Mouse (Mus musculus) limb, embryonic 12.5 days (tissue): Measurements from ENCODE around the gene Srrm3. TPM values are rescaled to one million over a fixed set of nuclear protein-coding genes. Genes with fewer than 3 reads are reported as not detected.

Experiments used
- ATAC-seq: fragments of 200-750 bp; cut with Nextera tagmentation; 2 replicates; pipeline ENCODE4 v1.8.0; 2017; ENCODE audit warnings: low read depth, moderate TSS enrichment; ENCODE audit not compliant: insufficient number of reproducible peaks, insufficient read depth, low FRiP score, low TSS enrichment
- H3K27ac ChIP-seq: fragments of 300-500 bp; sonication (generic); 2 replicates; pipeline ENCODE4 v1.5.1; 2016; ENCODE audit warnings: mild to moderate bottlenecking, moderate library complexity
- H3K27me3 ChIP-seq: fragments of 300-500 bp; sonication (generic); 2 replicates; pipeline ENCODE4 v1.6.1; 2016; ENCODE audit warnings: mild to moderate bottlenecking, moderate library complexity
- H3K36me3 ChIP-seq: fragments of 300-500 bp; sonication (generic); 2 replicates; pipeline ENCODE4 v1.6.1; 2016; ENCODE audit warnings: mild to moderate bottlenecking, moderate library complexity
- H3K4me1 ChIP-seq: fragments of 300-500 bp; sonication (generic); replicated peaks from 2 replicates; pipeline ENCODE4 v1.6.1; 2016
- H3K4me2 ChIP-seq: fragments of 300-500 bp; sonication (generic); 2 replicates; pipeline ENCODE4 v1.6.1; 2016; ENCODE audit warnings: mild to moderate bottlenecking, moderate library complexity
- H3K4me3 ChIP-seq: fragments of 300-500 bp; sonication (generic); replicated peaks from 2 replicates; pipeline ENCODE4 v1.5.1; 2016; ENCODE audit warnings: mild to moderate bottlenecking
- H3K9ac ChIP-seq: fragments of 300-500 bp; sonication (generic); replicated peaks from 2 replicates; pipeline ENCODE4 v1.6.1; 2016; ENCODE audit warnings: mild to moderate bottlenecking, moderate library complexity
- H3K9me3 ChIP-seq: fragments of 300-500 bp; sonication (generic); 2 replicates; pipeline ENCODE4 v1.6.1; 2016; ENCODE audit warnings: mild to moderate bottlenecking, moderate library complexity
- WGBS: fragments of 180-500 bp; shearing (Covaris S2); methylation state at CpG from one replicate; pipeline ENCODE4 v1.1.7; 2016; 5-methylcytosine and 5-hydroxymethylcytosine counted together
- polyA plus RNA-seq: library from polyadenylated mRNA; unstranded; fragments of >200 nt; fragmentation: Nextera tagmentation; extraction: Ambion mirVana; gene quantifications from 2 replicates; pipeline ENCODE4 v1.2.1, GENCODE M21; 2016

Srrm3 gene
- polyA plus RNA-seq = 0.13 and 0.43 TPM in 2 replicates

DNA sequence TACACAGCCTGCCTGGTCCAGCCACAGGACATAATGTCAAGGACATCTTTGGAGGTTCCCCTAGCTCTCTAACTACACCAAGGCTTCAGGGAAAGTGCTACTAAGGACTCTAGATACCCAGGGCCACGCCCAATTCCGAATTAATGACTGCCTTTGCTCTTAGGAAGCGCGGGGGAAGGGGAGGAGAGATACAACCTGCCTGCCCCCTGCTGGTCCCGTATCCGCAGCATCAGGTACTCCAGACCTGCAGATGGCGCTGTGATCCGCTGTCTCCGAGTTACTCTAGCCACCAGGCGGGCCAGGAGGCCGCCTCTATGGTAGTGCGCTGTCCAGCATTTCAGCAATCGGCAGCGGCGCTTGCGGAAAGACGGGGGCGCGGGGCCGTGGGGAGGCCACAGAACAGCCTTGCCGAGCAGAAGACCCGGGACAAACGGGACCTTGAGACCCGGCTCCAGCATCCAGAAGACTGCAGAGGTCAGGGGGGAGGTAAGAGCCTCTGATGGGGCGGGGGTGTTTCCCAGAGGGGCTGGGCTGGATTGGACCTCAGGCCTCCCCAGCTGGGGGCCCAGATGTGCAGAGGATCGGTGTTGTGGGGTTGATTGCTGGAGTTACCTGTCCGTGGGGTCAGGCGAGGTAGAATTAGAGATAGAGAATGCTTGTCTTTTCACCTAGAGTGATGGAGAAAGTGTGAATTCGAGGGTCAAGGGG is at the start of gene Srrm3:
Gene Srrm3, plus strand, starts transcription at position 336 of the 708 bp plus-strand sequence.
- Histone ChIP-seq H3K9me3 (no peaks in the 10 kb centered on the region), H3K4me1 (peaks cover 5% of the 10 kb centered on the region; the same call in 1 of the 2 replicates), H3K9ac (no peak within 1 kb of the TSS), H3K36me3 (no peaks in the 10 kb centered on the region), H3K27me3 (peaks cover 14% of the 10 kb centered on the region), H3K4me2 (peak within 1 kb of the TSS; percentile 23; the same call in 1 of the 2 replicates), H3K4me3 (no peak within 1 kb of the TSS), H3K27ac (no peak within 1 kb of the TSS)
- WGBS = 4% methylated on average over 29 of the region's 29 CpGs
- no peak for ATAC-seq

GRCm38 (mm10) chr5:135761881-135762280 is 44.8 kb upstream of the Srrm3 start:
- no peaks in the 10 kb centered on the region for H3K36me3 ChIP-seq
- no peak overlapping the region for H3K27ac ChIP-seq
- no peak overlapping the region for H3K4me3 ChIP-seq
- peaks cover under 1% of the 10 kb centered on the region; the same call in 1 of the 2 replicates for H3K27me3 ChIP-seq
- no peak for ATAC-seq
- no peaks in the 10 kb centered on the region for H3K9me3 ChIP-seq
- H3K9ac ChIP-seq = no peak overlapping the region
- no peak overlapping the region for H3K4me2 ChIP-seq
- H3K4me1 ChIP-seq = no peaks in the 10 kb centered on the region
- 75% methylated on average over 3 of the region's 3 CpGs for WGBS

DNA sequence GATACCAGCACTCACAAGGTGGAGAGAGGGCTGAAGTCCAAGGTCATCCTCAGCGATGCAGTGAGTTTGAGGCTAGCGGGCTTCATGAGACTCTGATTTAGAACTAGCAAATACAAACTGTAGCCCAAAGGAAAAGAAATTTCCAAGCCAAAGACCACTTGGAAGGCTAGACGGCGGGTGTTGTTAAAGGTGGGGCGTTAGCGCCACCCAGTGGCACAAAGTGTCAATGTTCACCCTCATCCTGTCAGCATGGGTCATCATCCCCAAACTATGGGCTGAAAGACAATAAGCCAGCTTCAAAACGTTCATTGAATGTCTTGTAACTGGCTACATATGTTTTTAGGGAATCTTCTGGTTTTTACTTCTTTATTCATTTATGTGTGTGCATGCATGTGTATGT is 43.2 kb upstream of the Srrm3 start:
- no peak overlapping the region for H3K9ac ChIP-seq
- no peaks in the 10 kb centered on the region for H3K4me1 ChIP-seq
- WGBS = 6% methylated on average over 7 of the region's 7 CpGs
- no peak overlapping the region for H3K27ac ChIP-seq
- H3K36me3 ChIP-seq = no peaks in the 10 kb centered on the region
- H3K4me2 ChIP-seq = no peak overlapping the region
- no peak for ATAC-seq
- H3K27me3 ChIP-seq = peaks cover 8% of the 10 kb centered on the region
- H3K9me3 ChIP-seq = no peaks in the 10 kb centered on the region
- H3K4me3 ChIP-seq = no peak overlapping the region

DNA sequence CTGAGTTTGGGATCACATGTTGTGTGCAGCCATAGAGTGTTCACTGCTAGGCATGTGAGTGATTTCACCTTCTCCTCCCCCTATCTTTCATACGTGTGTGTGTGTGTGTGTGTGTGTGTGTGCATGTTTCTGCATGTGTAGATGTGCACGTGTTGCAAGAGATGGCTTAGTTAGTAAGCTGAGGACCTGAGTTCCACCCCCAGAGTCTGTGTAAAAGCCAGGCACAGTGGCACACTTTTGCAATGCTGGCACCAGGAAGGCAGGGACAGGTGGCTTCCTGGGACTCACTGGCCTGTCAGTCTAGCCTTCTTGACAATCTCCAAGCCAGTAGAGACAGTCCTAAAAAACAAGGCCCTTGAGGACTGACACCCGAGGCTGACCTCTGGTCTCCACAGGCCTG is 41.7 kb upstream of the Srrm3 start:
- ATAC-seq = no peak
- no peaks in the 10 kb centered on the region for H3K36me3 ChIP-seq
- H3K4me2 ChIP-seq = no peak overlapping the region
- no peaks in the 10 kb centered on the region for H3K4me1 ChIP-seq
- H3K27ac ChIP-seq = no peak overlapping the region
- 68% methylated on average over 3 of the region's 3 CpGs for WGBS
- H3K9me3 ChIP-seq = no peaks in the 10 kb centered on the region
- H3K27me3 ChIP-seq = peaks cover 8% of the 10 kb centered on the region
- no peak overlapping the region for H3K4me3 ChIP-seq
- no peak overlapping the region for H3K9ac ChIP-seq

- no peak overlapping the region for H3K27ac ChIP-seq
- H3K9me3 ChIP-seq = no peaks in the 10 kb centered on the region
- no peaks in the 10 kb centered on the region for H3K36me3 ChIP-seq
- H3K4me1 ChIP-seq = peaks cover 3% of the 10 kb centered on the region
- no peak overlapping the region for H3K4me3 ChIP-seq
- ATAC-seq = no peak
- no peak overlapping the region for H3K9ac ChIP-seq
- 72% methylated on average over 3 of the region's 3 CpGs for WGBS
- no peak overlapping the region for H3K4me2 ChIP-seq
- peaks cover 11% of the 10 kb centered on the region; the same call in 1 of the 2 replicates for H3K27me3 ChIP-seq
These were observed 34.2 kb upstream of the Srrm3 start for GRCm38 (mm10) chr5:135772519-135772918.

- H3K27me3 ChIP-seq = peaks cover 6% of the 10 kb centered on the region; the same call in 1 of the 2 replicates
- peaks cover 15% of the 10 kb centered on the region for H3K4me1 ChIP-seq
- H3K4me3 ChIP-seq = no peak overlapping the region
- H3K9me3 ChIP-seq = no peaks in the 10 kb centered on the region
- H3K4me2 ChIP-seq = no peak overlapping the region
- 88% methylated on average over 4 of the region's 4 CpGs for WGBS
- H3K27ac ChIP-seq = no peak overlapping the region
- ATAC-seq = no peak
- peaks cover 6% of the 10 kb centered on the region for H3K36me3 ChIP-seq
- no peak overlapping the region for H3K9ac ChIP-seq
These were observed 30.1 kb upstream of the Srrm3 start for GRCm38 (mm10) chr5:135776546-135776945.

GRCm38 (mm10) chr5:135777796-135778470 is 28.8 kb upstream of the Srrm3 start, which contains the start of gene Styxl1:
Gene Styxl1, minus strand, starts transcription at chr5:135778385.
- Histone ChIP-seq H3K9me3 (no peaks in the 10 kb centered on the region), H3K4me3 (peak within 1 kb of the TSS; percentile 84), H3K27me3 (peaks cover 2% of the 10 kb centered on the region; the same call in 1 of the 2 replicates), H3K4me2 (peak within 1 kb of the TSS; percentile 87), H3K9ac (peak within 1 kb of the TSS; percentile 92), H3K27ac (peak within 1 kb of the TSS; percentile 95), H3K36me3 (peaks cover 20% of the 10 kb centered on the region), H3K4me1 (peaks cover 15% of the 10 kb centered on the region)
- under 1% methylated on average over 45 of the region's 45 CpGs for WGBS
- peak; percentile 93 for ATAC-seq

DNA sequence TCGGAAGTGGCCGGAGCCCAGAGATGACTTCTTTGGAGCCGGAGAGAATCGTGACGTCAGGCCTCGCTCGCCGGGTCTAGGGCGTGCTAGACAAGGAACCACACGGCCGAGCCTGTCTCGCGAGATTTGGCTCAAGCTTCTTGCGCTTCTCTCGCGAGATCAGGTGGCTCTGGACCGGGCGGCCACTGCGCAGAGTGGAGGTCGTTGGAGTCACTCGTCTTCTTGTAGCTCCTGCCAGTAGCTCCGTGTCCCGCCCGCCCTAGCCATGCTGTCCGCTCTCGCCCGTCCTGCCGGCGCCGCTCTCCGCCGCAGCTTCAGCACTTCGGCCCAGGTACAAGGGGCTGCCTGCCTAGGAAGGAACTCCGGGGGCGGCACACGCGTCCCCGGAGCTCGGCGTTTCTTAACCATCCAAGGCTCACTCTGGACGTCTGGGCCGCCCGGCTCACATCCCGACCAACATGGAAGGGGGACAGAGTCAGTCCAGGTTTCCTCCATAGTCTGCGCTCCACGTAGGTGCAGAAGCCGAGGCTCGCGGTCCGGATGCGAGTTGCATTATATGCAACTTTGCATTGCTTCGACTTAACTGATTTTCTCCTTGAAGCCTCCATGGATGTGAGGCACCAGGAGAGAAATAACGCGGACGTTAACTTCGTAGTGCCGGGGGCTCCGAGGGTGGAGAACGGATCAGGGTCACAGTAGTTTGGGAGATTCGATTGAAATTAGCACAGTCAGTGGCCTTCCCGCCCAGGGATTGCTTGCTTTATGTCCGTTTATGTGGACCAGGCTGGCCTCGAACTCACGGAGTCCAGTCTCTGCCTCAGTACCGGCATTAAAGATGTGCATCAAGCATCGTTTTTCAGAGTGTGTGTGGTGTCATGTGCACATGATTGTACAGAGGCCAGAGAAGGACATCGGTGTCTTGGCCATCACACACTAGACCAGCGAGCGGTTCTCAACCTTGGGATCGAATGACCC is 27.9 kb upstream of the Srrm3 start, which contains the start of gene Mdh2:
Gene Mdh2, plus strand, starts transcription at position 10 of the 975 bp plus-strand sequence.
- Histone ChIP-seq H3K4me3 (peak within 1 kb of the TSS; percentile 84), H3K27ac (peak within 1 kb of the TSS; percentile 95), H3K9ac (peak within 1 kb of the TSS; percentile 92), H3K36me3 (peaks cover 28% of the 10 kb centered on the region), H3K9me3 (no peaks in the 10 kb centered on the region), H3K4me2 (peak within 1 kb of the TSS; percentile 87), H3K4me1 (peaks cover 15% of the 10 kb centered on the region), H3K27me3 (peaks cover 2% of the 10 kb centered on the region; the same call in 1 of the 2 replicates)
- peak; percentile 96 for ATAC-seq
- 1% methylated on average over 70 of the region's 70 CpGs for WGBS

DNA sequence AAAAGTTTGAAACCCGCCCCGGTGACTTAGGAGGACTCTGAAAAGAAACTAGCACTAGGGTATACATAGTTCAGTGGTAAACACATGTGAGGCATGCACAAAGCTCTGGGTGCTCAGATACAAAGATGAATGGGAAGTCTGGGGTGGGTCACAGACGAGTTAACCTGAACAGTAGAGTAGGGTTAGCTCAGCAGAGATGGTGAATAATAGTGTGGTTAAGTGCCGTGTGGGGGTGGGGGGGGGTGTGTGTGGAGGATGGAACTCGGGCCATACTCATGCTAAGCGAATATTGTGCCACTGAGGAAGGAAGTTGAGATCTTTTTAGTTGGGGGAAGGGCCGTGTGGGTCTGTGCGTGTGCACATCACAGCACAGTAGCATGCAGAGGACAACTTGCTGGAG is 26.4 kb upstream of the Srrm3 start:
- Histone ChIP-seq H3K4me1 (peaks cover 15% of the 10 kb centered on the region), H3K27me3 (peaks cover 2% of the 10 kb centered on the region; the same call in 1 of the 2 replicates), H3K4me3 (no peak overlapping the region), H3K27ac (no peak overlapping the region), H3K36me3 (peaks cover 44% of the 10 kb centered on the region), H3K9me3 (no peaks in the 10 kb centered on the region), H3K9ac (no peak overlapping the region), H3K4me2 (no peak overlapping the region)
- no peak for ATAC-seq
- WGBS = 93% methylated on average over 8 of the region's 8 CpGs

DNA sequence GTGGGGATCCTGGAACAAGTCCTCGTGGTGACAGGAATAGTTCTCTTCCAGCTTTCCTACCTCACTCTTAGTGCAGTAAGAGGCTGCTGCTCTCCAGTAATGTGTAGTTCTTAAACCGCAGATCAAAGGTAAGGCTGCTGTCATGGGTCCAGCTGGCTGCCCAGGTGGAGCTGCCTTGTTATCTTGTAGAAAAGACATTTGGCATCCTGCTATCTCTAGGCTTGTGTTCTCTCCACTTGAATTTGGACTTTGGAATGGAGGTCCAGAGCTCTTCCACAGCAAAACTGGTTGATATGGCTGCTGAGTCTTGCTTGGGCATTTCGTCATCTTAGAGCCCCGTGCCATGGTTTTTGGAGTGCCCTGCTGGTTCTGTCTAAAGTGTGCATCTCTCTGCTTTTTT is 23.8 kb upstream of the Srrm3 start:
- no peaks in the 10 kb centered on the region for H3K27me3 ChIP-seq
- H3K9me3 ChIP-seq = no peaks in the 10 kb centered on the region
- H3K27ac ChIP-seq = no peak overlapping the region
- H3K9ac ChIP-seq = no peak overlapping the region
- H3K4me3 ChIP-seq = no peak overlapping the region
- peaks cover 10% of the 10 kb centered on the region for H3K4me1 ChIP-seq
- no peak overlapping the region for H3K4me2 ChIP-seq
- H3K36me3 ChIP-seq = peaks cover 69% of the 10 kb centered on the region
- WGBS = 88% methylated on average over 4 of the region's 4 CpGs
- no peak for ATAC-seq
